Mouse (Mus musculus): ENCODE measurements around the gene Smo. TPM values are rescaled to one million over a fixed set of nuclear protein-coding genes. Genes with fewer than 3 reads are reported as not detected.
A peak's percentile ranks its signal among the peaks of the same experiment; 100 is the strongest.

The Smo gene
- 10 to 100 TPM; 17.0 to 18.9 (median 18.1) TPM for total RNA-seq (2022)

GRCm38 (mm10) chr6:29735336-29735688, at the start of gene Smo:
TSS of gene Smo (plus strand) at chr6:29735503.
- no peak for DNase-seq (ENCODE audit: low spot score in 2 of 2)

DNA sequence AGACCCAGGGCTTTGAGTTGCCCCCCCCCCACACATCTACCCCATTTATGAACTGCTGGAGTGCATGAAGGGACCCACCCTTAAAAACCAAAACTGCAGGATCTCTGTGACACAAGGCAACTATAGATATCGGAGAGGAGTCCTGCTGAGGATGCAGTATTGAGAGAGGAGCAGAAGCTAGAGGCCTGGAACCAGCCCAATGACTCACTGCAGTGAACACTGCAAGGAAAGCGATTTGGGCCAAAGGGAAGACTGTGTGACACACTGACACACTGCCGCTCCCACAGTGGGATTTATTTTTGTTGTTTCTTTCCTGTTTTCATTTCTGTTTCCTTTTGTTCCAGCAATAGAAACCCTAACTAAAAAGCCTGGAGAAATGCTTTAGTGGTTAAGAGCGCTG, 49.4 kb upstream of the Smo start:
- DNase-seq (ENCODE audit: low spot score in 2 of 2): no peak

DNA sequence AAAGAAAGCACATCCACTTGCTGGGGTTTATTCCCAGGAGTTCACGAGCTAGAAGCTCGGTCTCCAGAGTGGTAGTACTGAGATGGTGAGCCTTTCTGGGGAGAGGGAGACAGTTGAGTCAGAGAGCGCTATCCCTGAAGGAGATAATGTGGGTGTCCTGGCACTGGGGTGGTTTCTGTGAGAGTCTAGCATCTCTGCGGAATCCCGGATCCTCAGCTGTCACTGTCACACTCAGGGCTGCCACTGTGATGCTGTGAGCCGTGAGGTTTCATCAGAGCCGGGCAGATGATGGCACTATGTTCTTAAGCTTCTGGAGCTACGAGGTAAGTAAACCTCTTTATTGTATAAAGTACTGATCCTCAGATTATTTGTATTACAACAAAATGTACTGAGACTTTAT, 45.8 kb upstream of the Smo start:
- no peak for DNase-seq (ENCODE audit: low spot score in 2 of 2)

- peak; percentile 87 to 90 for DNase-seq (ENCODE audit: low spot score in 2 of 2)
Observed at GRCm38 (mm10) chr6:29693953-29694352, 41.4 kb upstream of the Smo start, which contains the start of gene Tspan33. TSS of gene Tspan33 (plus strand) at chr6:29694222.

GRCm38 (mm10) chr6:29694375-29695289, 40.7 kb upstream of the Smo start:
- no peak for DNase-seq (ENCODE audit: low spot score in 2 of 2)

DNA sequence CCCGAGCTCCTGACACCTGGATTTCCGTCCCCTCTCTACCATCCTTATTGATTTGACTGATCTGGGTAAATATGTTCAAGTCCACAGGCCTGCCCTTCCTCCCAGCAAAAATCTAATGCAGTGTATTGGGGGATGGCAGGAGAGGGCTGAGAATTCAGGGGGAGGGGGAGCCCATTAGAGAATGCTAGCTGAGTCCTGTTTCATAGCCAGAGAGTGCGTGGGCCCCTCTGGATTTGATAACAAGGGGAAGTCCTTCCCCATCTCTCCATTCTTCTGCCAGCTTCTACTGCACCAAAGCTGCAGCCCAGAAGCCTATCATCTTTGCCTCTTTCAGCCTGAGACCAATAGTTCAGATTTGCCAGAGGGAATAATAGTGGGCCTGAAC, 40.0 kb upstream of the Smo start:
- DNase-seq (ENCODE audit: low spot score in 2 of 2): peak in 1 of 2 experiments; percentile 25

GRCm38 (mm10) chr6:29695975-29696374, 39.3 kb upstream of the Smo start:
- DNase-seq (ENCODE audit: low spot score in 2 of 2): no peak

DNA sequence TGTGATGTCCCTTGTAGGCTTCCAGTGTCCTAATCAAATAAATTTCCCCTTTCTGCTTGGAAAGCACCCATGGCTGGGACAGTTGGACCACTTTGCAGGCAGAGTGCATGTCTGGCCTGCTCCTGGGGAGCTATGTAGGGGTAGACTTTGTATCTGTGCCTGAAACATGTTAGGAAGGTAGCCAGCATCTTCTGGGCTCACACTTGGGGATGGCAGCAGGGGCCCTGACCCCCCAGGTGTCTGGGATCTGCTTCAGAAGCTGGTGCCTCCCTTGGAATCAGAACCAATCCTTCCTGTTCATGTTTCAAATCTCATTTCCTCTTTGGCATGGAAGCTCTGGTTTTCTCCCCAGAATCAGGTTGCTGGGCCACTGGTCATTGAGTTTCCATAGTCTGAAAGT, 38.2 kb upstream of the Smo start:
- DNase-seq (ENCODE audit: low spot score in 2 of 2): no peak

GRCm38 (mm10) chr6:29697548-29697947, 37.8 kb upstream of the Smo start:
- DNase-seq (ENCODE audit: low spot score in 2 of 2): no peak

DNA sequence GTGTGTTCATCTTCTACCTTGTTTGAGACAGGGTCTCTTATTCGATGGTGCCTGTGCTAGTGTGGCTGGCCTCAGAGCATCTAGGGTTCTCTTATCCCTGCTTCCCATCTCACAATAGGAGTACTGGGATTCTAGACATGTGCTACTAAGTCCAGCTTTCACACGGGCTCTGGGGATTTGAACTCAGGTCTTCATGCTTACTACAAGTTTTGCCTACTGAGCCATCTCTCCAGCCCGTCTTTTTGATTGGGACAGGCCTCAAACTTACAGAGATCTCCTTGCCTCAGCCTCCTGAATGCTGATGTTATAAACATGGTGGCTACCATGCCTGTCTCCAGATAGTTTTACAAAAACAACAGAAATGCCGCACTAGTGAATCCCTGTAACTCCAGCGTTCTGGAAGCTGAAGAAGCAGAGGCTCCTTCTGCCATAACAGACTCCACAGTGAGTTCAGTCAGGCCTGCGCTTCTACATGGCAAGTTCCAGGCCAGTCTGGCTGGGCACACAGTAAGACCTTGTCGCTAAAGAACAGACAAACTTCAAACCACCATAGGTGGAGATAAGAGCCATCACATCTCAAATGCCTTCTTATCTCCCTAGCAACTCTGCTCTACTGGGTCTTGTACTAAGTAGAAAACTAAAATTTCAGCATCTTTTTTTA, 36.1 kb upstream of the Smo start:
- no peak for DNase-seq (ENCODE audit: low spot score in 2 of 2)

DNA sequence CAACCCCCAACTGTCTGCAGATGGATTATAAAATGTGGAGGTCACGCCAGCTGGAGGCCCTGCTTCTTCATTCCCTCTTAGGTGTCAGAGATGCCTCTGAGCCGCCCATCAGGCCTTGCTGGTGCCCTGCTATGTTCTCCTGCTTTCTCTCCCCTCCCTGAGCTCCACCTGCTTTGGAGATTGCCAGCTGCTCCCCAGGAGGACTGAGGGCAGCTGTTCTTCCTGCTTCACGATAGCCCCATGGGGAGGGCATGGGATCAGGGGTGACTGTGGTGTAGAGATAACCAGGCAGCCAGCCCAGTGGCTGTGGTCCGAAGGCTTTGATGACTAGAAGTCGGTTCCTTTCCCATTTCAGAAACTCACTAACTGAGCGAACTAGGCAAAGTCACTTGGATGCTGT, 34.3 kb upstream of the Smo start:
- no peak for DNase-seq (ENCODE audit: low spot score in 2 of 2)

DNA sequence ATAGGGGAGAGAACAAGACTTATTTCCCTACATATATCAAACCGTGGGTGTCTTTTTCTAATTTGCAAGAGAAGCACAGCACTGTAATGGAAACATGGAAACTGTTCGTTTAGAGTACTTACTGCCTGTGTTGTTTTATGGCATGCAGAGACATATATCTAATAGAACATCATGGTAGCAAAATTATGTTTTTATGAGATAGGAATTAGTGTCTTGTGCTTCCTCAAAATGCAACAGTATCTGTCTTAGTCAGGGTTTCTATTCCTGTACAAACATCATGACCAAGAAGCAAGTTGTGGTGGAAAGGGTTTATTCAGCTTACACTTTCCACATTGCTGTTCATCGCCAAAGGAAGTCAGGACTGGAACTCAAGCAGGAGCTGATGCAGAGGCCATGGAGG, 33.2 kb upstream of the Smo start:
- no peak for DNase-seq (ENCODE audit: low spot score in 2 of 2)

- DNase-seq (ENCODE audit: low spot score in 2 of 2): no peak
Observed at GRCm38 (mm10) chr6:29704143-29704542, 31.2 kb upstream of the Smo start.

DNA sequence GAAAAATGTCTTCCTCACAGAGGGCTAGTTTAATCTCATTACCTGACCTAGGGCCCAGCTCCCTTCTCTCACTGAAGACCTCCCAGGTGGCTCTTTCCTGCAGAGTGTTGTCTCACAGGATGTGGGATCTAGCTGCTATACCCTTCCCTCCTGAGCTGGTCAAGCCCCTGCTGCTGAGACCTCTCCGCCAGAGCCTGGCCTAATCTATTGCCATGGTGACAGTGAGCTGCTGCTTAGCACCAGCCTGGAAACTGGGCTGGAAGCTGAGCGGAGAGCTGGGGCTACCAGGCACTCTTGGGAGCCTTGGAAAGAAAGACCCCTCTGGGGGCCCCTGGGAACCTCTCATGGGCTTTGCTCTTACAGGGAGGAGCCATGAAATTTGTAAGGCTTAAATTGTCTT, 27.4 kb upstream of the Smo start:
- DNase-seq (ENCODE audit: low spot score in 2 of 2): no peak

DNA sequence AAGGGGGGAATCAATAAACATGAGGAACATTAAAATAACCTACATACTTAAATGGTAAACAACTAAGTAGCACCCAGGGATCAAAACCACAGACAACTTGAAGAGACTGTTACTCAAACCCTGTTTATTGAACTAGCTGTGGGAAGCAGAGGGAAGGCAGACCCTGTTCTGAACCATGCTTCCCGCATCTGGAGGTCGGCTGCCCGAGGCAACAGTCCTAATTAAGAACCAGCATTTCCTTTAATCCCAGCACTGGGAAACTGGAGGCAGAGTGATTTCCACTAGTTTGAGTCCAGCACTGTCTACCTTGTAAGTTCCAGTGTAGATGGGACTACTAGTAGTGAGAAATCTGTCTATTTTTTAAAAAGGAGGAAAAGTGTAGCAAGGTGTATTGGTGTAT, 24.0 kb upstream of the Smo start:
- DNase-seq (ENCODE audit: low spot score in 2 of 2): no peak

DNA sequence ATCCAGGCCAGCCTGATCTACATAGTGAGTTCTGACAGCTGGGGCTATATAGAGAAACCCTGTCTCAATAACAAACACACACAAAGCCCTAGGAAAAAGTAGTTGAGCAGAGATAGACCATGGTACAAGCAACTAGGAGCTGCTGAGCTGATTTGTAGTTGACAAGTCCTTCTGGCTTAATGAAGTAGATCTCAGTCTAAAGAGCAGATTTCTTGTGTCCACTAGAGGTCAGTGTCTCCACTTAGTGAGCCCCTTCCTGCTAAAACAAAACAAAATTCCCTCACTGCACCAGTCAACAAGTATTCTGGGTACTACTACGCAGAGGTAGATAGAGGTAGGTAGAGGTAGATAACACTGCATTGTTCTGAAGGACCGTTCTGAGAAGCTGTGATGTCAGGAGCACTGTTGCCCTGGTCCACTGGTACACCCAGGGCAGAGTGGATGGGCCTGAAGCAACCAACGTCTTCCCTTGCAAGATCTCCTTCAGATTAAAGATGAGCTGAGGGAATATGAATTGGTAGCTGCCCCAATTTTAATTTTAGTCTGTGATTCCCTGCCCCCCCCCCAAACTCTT, 23.2 kb upstream of the Smo start:
- DNase-seq (ENCODE audit: low spot score in 2 of 2): no peak

GRCm38 (mm10) chr6:29716624-29717365, 18.5 kb upstream of the Smo start:
- peak; percentile 43 to 50 for DNase-seq (ENCODE audit: low spot score in 2 of 2)

DNA sequence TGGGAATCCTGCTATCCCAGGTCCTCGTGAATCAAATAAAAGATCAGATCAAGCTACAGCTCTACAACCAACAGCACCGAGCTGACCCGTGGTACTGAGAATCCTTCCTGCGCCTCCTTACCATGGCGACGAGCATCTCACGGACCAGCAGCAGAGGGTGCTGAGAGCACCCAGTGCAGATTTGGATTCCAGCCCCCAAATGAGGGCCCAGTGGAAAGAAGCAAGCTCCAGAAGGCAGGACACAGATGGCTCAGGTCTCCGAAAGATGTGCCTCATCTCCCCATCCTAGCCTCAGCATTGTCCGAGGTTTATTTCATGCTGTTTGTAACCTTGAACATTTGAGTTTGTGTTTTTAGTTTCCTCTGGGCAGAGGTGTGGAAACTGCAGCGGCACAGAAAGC, 17.8 kb upstream of the Smo start:
- DNase-seq (ENCODE audit: low spot score in 2 of 2): peak in 1 of 2 experiments; percentile 34

GRCm38 (mm10) chr6:29717952-29718521, 17.3 kb upstream of the Smo start:
- DNase-seq (ENCODE audit: low spot score in 2 of 2): peak in 1 of 2 experiments; percentile 50

- peak; percentile 64 to 72 for DNase-seq (ENCODE audit: low spot score in 2 of 2)
Observed at GRCm38 (mm10) chr6:29718894-29719329, 16.4 kb upstream of the Smo start.

DNA sequence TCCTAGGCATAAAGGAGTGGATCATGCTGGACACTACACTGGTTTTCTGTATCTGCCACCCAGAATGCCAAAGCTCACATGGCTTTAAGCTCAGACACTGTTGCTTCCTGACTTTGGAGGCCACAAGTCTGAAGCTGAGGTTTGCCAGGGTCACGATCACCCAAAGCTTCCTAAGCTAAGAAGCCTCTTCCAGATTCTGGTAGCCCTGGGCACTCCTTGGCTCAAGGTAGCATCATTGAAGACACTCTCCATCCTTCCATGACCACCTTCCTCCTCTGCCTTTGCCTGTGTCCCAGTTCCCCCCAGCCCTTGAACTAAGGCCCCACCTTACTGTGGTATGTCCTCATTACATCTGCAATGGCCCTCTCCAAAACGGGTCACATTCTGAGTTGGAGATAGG, 13.4 kb upstream of the Smo start:
- no peak for DNase-seq (ENCODE audit: low spot score in 2 of 2)

All from layer of hippocampus, adult 8-10 months (tissue).